Mouse (Mus musculus): ENCODE results near the gene Olfr1441. TPM values are rescaled to one million over a fixed set of nuclear protein-coding genes. Genes with fewer than 3 reads are reported as not detected.

Olfr1441 gene
- not detected in 2 replicates for polyA plus RNA-seq (2015; fragmentation: Nextera tagmentation; extraction: Ambion mirVana)

DNA sequence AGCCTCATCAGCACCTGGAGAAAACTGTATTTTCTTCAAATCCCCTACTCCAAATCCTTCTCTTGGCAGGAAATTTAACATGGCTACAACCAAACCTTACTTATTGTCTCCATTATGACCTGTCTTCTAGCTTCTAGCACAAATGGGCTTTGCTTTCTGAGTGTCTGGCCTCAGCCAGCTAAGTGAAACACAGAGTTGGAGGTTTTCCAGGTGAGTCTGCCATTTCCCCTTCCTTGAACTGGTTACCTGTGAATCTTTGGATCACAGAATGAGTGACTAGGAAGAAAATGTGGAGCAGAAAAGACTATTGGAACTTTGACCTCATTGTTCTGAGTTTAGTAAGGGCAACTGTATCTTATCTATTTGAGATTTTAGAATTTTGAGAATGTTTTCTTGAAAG is at the start of gene Olfr1441:
Gene Olfr1441 (plus strand): TSS at position 73 of the 400 bp plus-strand sequence.

DNA sequence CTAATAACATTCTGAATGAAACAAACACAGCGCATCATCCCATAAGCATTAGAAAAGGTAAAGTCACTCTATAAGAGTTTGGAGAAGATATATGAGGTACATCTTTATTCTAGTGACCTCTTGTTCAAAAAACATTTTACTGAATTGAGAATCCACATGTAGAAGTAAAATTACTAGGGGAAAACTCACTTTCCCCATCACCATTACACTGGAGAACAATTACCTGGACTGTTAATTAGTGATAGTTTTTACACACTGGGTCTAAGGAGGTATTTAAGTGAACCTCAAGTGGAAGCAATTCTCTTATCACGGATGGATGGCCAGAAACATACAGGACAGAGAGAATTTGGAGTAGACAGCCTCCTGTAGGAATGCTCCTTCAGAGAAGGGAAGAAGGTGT is 30.3 kb upstream of the Olfr1441 start, which contains the start of gene Olfr1440:
Gene Olfr1440 (plus strand): TSS at position 301 of the 400 bp plus-strand sequence.

DNA sequence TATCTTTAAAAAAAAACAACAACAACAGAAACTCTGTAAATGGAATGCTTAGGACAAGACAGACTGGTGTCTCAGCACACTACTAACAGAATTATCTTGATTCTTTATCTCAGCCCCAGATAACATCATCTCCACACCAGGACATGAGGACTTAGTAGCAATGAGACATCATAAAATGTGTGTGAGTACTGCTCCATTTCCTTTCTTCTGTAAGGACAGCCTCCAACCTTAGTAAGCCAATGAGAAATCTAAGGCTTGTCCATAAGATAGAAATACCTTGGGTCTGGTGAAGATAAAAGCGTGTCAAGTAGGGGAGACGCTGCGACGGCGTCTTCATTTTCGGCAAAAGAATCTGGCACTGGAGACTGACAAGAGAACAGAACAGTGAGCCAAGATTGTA is 10.4 kb downstream of the Olfr1441 start, which contains the start of gene Pfpl:
Gene Pfpl (plus strand): TSS at position 301 of the 400 bp plus-strand sequence.

DNA sequence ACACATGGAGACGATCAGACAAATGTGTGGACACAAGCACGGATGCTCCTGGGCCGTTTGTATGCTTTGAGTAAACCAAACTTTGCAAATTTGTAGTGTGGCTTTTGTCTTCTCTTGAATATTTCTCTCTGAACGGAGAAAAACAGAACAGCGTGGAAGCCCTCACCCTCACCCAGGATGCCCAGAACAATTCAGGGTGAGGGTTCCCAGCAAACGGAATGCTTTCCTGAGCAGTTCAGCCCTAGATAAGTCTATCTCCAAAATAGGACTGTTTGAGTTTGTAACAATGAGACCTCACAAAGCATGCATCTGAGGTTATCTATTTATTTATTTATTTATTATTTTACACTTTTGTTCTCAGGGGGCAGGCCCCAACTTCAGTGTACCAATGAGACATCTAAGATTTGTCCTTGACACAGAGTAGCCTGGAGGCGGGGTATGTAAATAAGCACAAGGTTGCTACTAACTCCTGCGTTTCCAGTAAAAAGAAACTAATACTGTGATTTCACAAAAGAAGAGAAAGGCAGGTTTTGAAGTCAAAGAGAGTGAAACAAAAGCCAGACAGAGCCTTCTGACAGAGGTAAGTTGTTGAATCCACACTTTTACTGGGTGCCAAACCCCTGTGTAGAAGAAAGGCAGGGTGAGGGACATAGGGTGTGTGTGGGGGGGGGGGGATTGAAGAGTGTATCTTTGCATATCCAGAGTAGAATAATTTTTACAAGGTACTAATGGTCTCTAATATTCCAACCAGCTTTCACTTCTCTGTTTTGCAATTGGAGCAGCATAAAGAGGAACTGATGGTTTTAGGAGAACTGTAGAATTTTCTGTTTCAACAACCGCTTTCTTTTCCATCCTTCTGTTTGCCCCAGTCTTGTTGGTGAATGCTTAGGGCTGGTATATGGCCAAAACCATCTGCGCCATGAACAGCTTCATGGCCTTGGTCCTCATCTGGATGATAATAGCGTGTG is 43.3 kb downstream of the Olfr1441 start, which contains the start of gene Mpeg1:
Gene Mpeg1 (plus strand): TSS at position 498 of the 968 bp plus-strand sequence.

Other genes with a start within 250 kb of the Olfr1441 start
- gene Olfr1555-ps1, start 247.3 kb upstream of the Olfr1441 start, polyA plus RNA-seq (2015; fragmentation: Nextera tagmentation; extraction: Ambion mirVana) = not detected in 2 replicates
- not detected in 2 replicates for gene Olfr1431, start 216.8 kb upstream of the Olfr1441 start, polyA plus RNA-seq (2015; fragmentation: Nextera tagmentation; extraction: Ambion mirVana)
- gene Olfr1432, start 184.8 kb upstream of the Olfr1441 start, polyA plus RNA-seq (2015; fragmentation: Nextera tagmentation; extraction: Ambion mirVana) = not detected in 2 replicates
- not detected in 2 replicates for gene Olfr262, start 175.8 kb upstream of the Olfr1441 start, polyA plus RNA-seq (2015; fragmentation: Nextera tagmentation; extraction: Ambion mirVana)
- gene Olfr235, start 156.4 kb upstream of the Olfr1441 start, polyA plus RNA-seq (2015; fragmentation: Nextera tagmentation; extraction: Ambion mirVana) = not detected in 2 replicates
- not detected in 2 replicates for gene Olfr1434, start 137.6 kb upstream of the Olfr1441 start, polyA plus RNA-seq (2015; fragmentation: Nextera tagmentation; extraction: Ambion mirVana)
- gene Olfr1436, start 118.3 kb upstream of the Olfr1441 start, polyA plus RNA-seq (2015; fragmentation: Nextera tagmentation; extraction: Ambion mirVana) = not detected in 2 replicates
- gene Olfr1437, start 92.3 kb upstream of the Olfr1441 start, polyA plus RNA-seq (2015; fragmentation: Nextera tagmentation; extraction: Ambion mirVana) = not detected in 2 replicates
- gene Olfr1438-ps1, start 81.5 kb upstream of the Olfr1441 start, polyA plus RNA-seq (2015; fragmentation: Nextera tagmentation; extraction: Ambion mirVana) = not detected in 2 replicates
- gene Olfr1440, start 30.2 kb upstream of the Olfr1441 start, polyA plus RNA-seq (2015; fragmentation: Nextera tagmentation; extraction: Ambion mirVana) = not detected in 2 replicates
- not detected in 2 replicates for gene Pfpl, start 10.5 kb downstream of the Olfr1441 start, polyA plus RNA-seq (2015; fragmentation: Nextera tagmentation; extraction: Ambion mirVana)
- 0.29 and 0.37 TPM in 2 replicates for gene Mpeg1, start 43.3 kb downstream of the Olfr1441 start, polyA plus RNA-seq (2015; fragmentation: Nextera tagmentation; extraction: Ambion mirVana)
- 8.5 and 8.7 TPM in 2 replicates for gene Dtx4, start 84.0 kb downstream of the Olfr1441 start, polyA plus RNA-seq (2015; fragmentation: Nextera tagmentation; extraction: Ambion mirVana)
- gene Fam111a, start 128.3 kb downstream of the Olfr1441 start, polyA plus RNA-seq (2015; fragmentation: Nextera tagmentation; extraction: Ambion mirVana) = 8.1 and 10.7 TPM in 2 replicates
- 0.37 TPM in 1 of 2 replicates, not detected in the other for gene Gm4952, start 182.5 kb downstream of the Olfr1441 start, polyA plus RNA-seq (2015; fragmentation: Nextera tagmentation; extraction: Ambion mirVana)
- gene Glyat, start 215.9 kb downstream of the Olfr1441 start, polyA plus RNA-seq (2015; fragmentation: Nextera tagmentation; extraction: Ambion mirVana) = not detected in 2 replicates

Data from skeletal muscle tissue, postnatal 0 days (tissue).